Mouse (Mus musculus) MEL (cell line): ENCODE measurements around the gene Hapln1. TPM values are rescaled to one million over a fixed set of nuclear protein-coding genes. Genes with fewer than 3 reads are reported as not detected.

Experiments used
- DNase-seq: peaks from one replicate; pipeline ENCODE4 v3.0.0; 2011; ENCODE audit warnings: low read depth, low spot score
- H3K27ac ChIP-seq: 2 replicates; pipeline ENCODE4 v1.5.1; 2012; ENCODE audit warnings: low read depth, mild to moderate bottlenecking, control low read depth, low read length, moderate library complexity; ENCODE audit not compliant: control insufficient read depth
- H3K27me3 ChIP-seq, 2 experiments: fragments of 150-350 bp in 1 of 2; sonication (generic) in 1 of 2; 2 replicates each; pipeline ENCODE4 v1.6.1; 2012; ENCODE audit warnings: low read length in 2 of 2, mild to moderate bottlenecking in 2 of 2, improper control_type of control experiment in 1 of 2, moderate library complexity in 1 of 2; ENCODE audit not compliant: insufficient read depth in 2 of 2, control insufficient read depth in 1 of 2
- H3K36me3 ChIP-seq, 2 experiments: 2 replicates each; pipeline ENCODE4 v1.6.1; 2012 to 2014; ENCODE audit warnings: low read length in 2 of 2, improper control_type of control experiment in 1 of 2, inconsistent platforms in 1 of 2, mild to moderate bottlenecking in 1 of 2; ENCODE audit not compliant: insufficient read depth in 2 of 2, control insufficient read depth in 1 of 2
- H3K4me1 ChIP-seq, 2 experiments: fragments of 150-350 bp in 1 of 2; sonication (generic) in 1 of 2; 2 replicates each; pipeline ENCODE4 v1.6.1; 2012; ENCODE audit warnings: low read length in 2 of 2, improper control_type of control experiment in 1 of 2, mild to moderate bottlenecking in 1 of 2; ENCODE audit not compliant: insufficient read depth in 2 of 2, control insufficient read depth in 1 of 2
- H3K4me3 ChIP-seq, 2 experiments: fragments of 150-350 bp in 1 of 2; sonication (generic) in 1 of 2; 2 replicates each; pipeline ENCODE4 v1.5.1; 2012; ENCODE audit warnings: low read depth in 2 of 2, low read length in 2 of 2, mild to moderate bottlenecking in 2 of 2, moderate library complexity in 2 of 2, control low read depth in 1 of 2, improper control_type of control experiment in 1 of 2; ENCODE audit not compliant: control insufficient read depth in 1 of 2, insufficient read depth in 1 of 2
- H3K79me2 ChIP-seq: 2 replicates; pipeline ENCODE4 v1.6.1; 2012; ENCODE audit warnings: mild to moderate bottlenecking, low read length, moderate library complexity; ENCODE audit not compliant: control insufficient read depth, poor library complexity, insufficient read depth
- H3K9ac ChIP-seq: 2 replicates; pipeline ENCODE4 v1.6.1; 2012; ENCODE audit warnings: low read depth, mild to moderate bottlenecking, control low read depth, low read length, moderate library complexity; ENCODE audit not compliant: control insufficient read depth, poor library complexity, severe bottlenecking
- H3K9me3 ChIP-seq: fragments of 150-350 bp; sonication (generic); replicated peaks from 2 replicates; pipeline ENCODE4 v1.6.1; 2012; ENCODE audit warnings: mild to moderate bottlenecking, low read length, improper control_type of control experiment, moderate library complexity; ENCODE audit not compliant: insufficient read depth
- BHLHE40 ChIP-seq: IDR thresholded peaks from 2 replicates; pipeline ENCODE4 v1.6.1; 2012; ENCODE audit warnings: low read depth, mild to moderate bottlenecking, inconsistent platforms, low read length, improper control_type of control experiment, borderline replicate concordance
- E2F4 ChIP-seq: IDR thresholded peaks from 2 replicates; pipeline ENCODE4 v1.6.1; 2011; ENCODE audit warnings: low read depth, low read length, improper control_type of control experiment, borderline replicate concordance
- GATA1 ChIP-seq: IDR thresholded peaks from 2 replicates; pipeline ENCODE4 v1.6.1; 2011; ENCODE audit warnings: low read depth, low read length, improper control_type of control experiment
- HCFC1 ChIP-seq: IDR thresholded peaks from 2 replicates; pipeline ENCODE4 v1.6.1; 2012; ENCODE audit warnings: low read depth, mild to moderate bottlenecking, inconsistent platforms, low read length, improper control_type of control experiment, moderate library complexity
- MAX ChIP-seq: IDR thresholded peaks from 2 replicates; pipeline ENCODE4 v1.6.1; 2011; ENCODE audit warnings: low read length, improper control_type of control experiment
- MAZ ChIP-seq: IDR thresholded peaks from 2 replicates; pipeline ENCODE4 v1.6.1; 2012; ENCODE audit warnings: low read depth, mild to moderate bottlenecking, inconsistent platforms, low read length, improper control_type of control experiment
- MXI1 ChIP-seq: IDR thresholded peaks from 2 replicates; pipeline ENCODE4 v1.6.1; 2011; ENCODE audit warnings: mild to moderate bottlenecking, low read depth, low read length, improper control_type of control experiment
- MYC ChIP-seq: IDR thresholded peaks from 2 replicates; pipeline ENCODE4 v1.6.1; 2011; ENCODE audit warnings: low read depth, mild to moderate bottlenecking, low read length, improper control_type of control experiment, moderate library complexity
- POLR2A ChIP-seq, 2 experiments: IDR thresholded peaks; 2 replicates each; pipeline ENCODE4 v1.6.1; 2011 to 2012; ENCODE audit warnings: low read length in 2 of 2, mild to moderate bottlenecking in 2 of 2, control low read depth in 1 of 2, improper control_type of control experiment in 1 of 2, low read depth in 1 of 2, moderate library complexity in 1 of 2; ENCODE audit not compliant: control insufficient read depth in 1 of 2, insufficient read depth in 1 of 2, poor library complexity in 1 of 2
- RAD21 ChIP-seq: IDR thresholded peaks from 2 replicates; pipeline ENCODE4 v1.6.1; 2011; ENCODE audit warnings: mild to moderate bottlenecking, low read depth, low read length, improper control_type of control experiment
- RCOR1 ChIP-seq: IDR thresholded peaks from 2 replicates; pipeline ENCODE4 v1.6.1; 2012; ENCODE audit warnings: low read depth, mild to moderate bottlenecking, inconsistent platforms, low read length, improper control_type of control experiment
- TAL1 ChIP-seq: IDR thresholded peaks from 2 replicates; pipeline ENCODE4 v1.6.1; 2012; ENCODE audit warnings: mild to moderate bottlenecking, inconsistent platforms, low read length, moderate library complexity, mixed read lengths
- ZC3H11A ChIP-seq: IDR thresholded peaks from 2 replicates; pipeline ENCODE4 v1.6.1; 2012; ENCODE audit warnings: low read depth, mild to moderate bottlenecking, inconsistent platforms, low read length, improper control_type of control experiment
- ZNF384 ChIP-seq: IDR thresholded peaks from 2 replicates; pipeline ENCODE4 v1.6.1; 2012; ENCODE audit warnings: low read depth, mild to moderate bottlenecking, inconsistent platforms, low read length, improper control_type of control experiment
- polyA plus RNA-seq, 2 experiments: library from polyadenylated mRNA; stranded (reverse) in 1 of 2; unstranded in 1 of 2; fragments of >175 nt in 1 of 2; fragments of >200 nt in 1 of 2; gene quantifications; 2 replicates each; pipeline versions ENCODE4 v1.2.1 to v1.2.4; 2012; ENCODE audit warnings: low replicate concordance in 2 of 2, low read depth in 1 of 2; ENCODE audit not compliant: insufficient read length in 2 of 2, insufficient read depth in 1 of 2, missing spikeins in 1 of 2
- total RNA-seq: library from RNA; depleted of rRNA; stranded (reverse); fragments of 300-350 nt; gene quantifications from 2 replicates; pipeline ENCODE4 v1.2.3, GENCODE M21; 2012

The Hapln1 gene
- total and polyA plus RNA-seq, 3 experiments, result not detected

DNA sequence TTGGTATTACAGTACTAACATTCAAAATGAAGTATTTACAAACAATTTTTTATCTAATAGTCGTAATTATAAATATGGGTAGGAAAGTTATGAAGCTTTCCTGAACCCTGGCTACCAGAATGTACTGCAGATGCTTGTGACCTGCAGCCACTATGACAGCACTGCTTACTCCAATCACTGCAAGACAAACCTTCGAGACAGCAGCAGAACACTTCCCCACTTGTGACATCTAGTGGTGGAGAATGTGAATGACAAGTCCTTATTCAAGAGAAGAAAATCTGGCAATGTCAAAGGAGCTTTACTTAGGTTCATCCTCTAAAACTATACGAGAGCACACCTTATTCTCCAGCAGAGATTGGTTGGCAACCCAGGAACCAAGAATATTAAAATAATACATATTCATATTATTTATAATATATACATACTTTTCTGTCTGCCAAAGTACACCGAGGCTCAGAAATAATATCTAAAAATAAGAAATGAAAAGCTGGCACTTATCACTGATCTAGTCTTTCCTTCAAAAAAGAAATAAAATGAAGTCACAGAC, 94.6 kb downstream of the Hapln1 start (continued):
- no peak for TF ChIP-seq E2F4
- TF ChIP-seq MAX, result no peak
- TF ChIP-seq ZC3H11A, result peak; percentile 56
- no peak for TF ChIP-seq HCFC1
- TF ChIP-seq MAZ, result no peak

DNA sequence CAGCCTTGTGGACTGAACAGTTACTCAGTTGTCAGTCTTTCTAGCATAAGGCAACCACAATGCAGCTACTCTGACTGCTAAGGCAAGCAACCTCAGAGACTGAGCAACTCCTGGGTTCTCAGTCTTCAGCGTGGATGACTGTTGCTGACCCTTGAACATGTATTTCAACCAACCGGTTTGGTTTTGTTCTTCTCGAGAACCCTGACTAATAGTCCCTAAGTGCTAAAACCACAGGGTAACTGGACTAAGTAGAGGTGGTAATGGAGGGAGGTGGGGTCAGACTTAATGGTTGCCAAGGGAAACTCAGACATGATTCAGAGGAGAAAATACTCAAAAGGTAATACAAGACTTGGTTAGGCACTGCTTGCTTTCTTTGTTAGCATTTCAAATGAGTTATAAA, 97.4 kb downstream of the Hapln1 start:
- DNase-seq, result no peak
- Histone ChIP-seq H3K4me1 (no peaks in the 10 kb centered on the region), H3K27ac (no peak overlapping the region), H3K79me2 (no peaks in the 10 kb centered on the region), H3K36me3 (no peaks in the 10 kb centered on the region), H3K27me3 (no peaks in the 10 kb centered on the region), H3K9ac (no peak overlapping the region), H3K9me3 (no peaks in the 10 kb centered on the region), H3K4me3 (no peak overlapping the region)
- no peak for TF ChIP-seq MXI1
- no peak for TF ChIP-seq TAL1
- no peak for TF ChIP-seq POLR2A (IDR thresholded peaks at IDR 0.05; ENCODE audit: control insufficient read depth in 1 of 2, insufficient read depth in 1 of 2, low read depth in 1 of 2, low read length in 2 of 2, poor library complexity in 1 of 2)

DNA sequence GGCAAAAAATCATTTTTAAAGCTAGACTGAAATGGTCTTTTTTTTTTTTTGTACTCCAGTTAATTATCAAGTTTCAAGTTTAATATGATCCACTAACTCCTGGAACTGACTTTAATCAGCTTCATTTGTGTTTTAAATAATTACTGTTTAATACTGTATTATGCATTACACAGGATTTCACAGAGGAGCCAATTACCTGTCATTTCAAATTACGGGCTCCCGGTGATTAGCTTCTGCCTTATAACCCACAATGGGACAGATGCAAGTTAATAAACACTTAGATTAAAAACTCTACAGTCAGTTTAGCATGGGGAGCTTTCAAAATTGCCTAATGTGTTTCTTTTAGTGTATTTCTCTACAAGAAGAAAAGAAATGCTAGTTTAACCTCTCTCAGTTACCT, 106.0 kb downstream of the Hapln1 start:
- H3K27ac ChIP-seq, result no peak overlapping the region
- no peaks in the 10 kb centered on the region for H3K79me2 ChIP-seq
- H3K4me3 ChIP-seq, result no peak overlapping the region
- H3K36me3 ChIP-seq, result no peaks in the 10 kb centered on the region
- no peaks in the 10 kb centered on the region for H3K4me1 ChIP-seq
- no peaks in the 10 kb centered on the region for H3K27me3 ChIP-seq
- no peak overlapping the region for H3K9ac ChIP-seq
- TF ChIP-seq GATA1, result no peak
- TF ChIP-seq BHLHE40, result no peak
- no peak for TF ChIP-seq ZNF384
- no peak for TF ChIP-seq POLR2A (IDR thresholded peaks at IDR 0.05; ENCODE audit: control insufficient read depth in 1 of 2, insufficient read depth in 1 of 2, low read depth in 1 of 2, low read length in 2 of 2, poor library complexity in 1 of 2)
- TF ChIP-seq RAD21, result no peak
- DNase-seq, result no peak
- H3K9me3 ChIP-seq, result no peaks in the 10 kb centered on the region

- DNase-seq, result no peak
- no peak overlapping the region for H3K4me3 ChIP-seq
- peaks cover 0 to 3% of the 10 kb centered on the region in 2 experiments; a peak in 2 of 4 replicates for H3K36me3 ChIP-seq
- H3K27me3 ChIP-seq, result no peaks in the 10 kb centered on the region
- no peak overlapping the region for H3K9ac ChIP-seq
- no peak overlapping the region for H3K27ac ChIP-seq
- H3K4me1 ChIP-seq, result peaks cover 0 to 3% of the 10 kb centered on the region in 2 experiments; a peak in 1 of 4 replicates
- TF ChIP-seq MYC, result no peak
- no peak for TF ChIP-seq RCOR1
- no peaks in the 10 kb centered on the region for H3K9me3 ChIP-seq
- H3K79me2 ChIP-seq, result no peaks in the 10 kb centered on the region
Measured at GRCm38 (mm10) chr13:89652773-89653172, 113.2 kb downstream of the Hapln1 start.
